Mouse (Mus musculus) CD4-positive naive resting alpha-beta T cell, adult 76 days (primary cell): ENCODE measurements around the gene Panx2. TPM values are rescaled to one million over a fixed set of nuclear protein-coding genes. Genes with fewer than 3 reads are reported as not detected.

ENCODE experiments used
- total RNA-seq: library from RNA; stranded (reverse); gene quantifications from one replicate; pipeline ENCODE4 v1.2.4, GENCODE M21; 2023

Panx2 gene
- total RNA-seq: not detected

GRCm38 (mm10) chr15:89059161-89059931 is at the start of gene Panx2:
Gene Panx2 (plus strand): TSS chr15:89059734.

GRCm38 (mm10) chr15:89074613-89075477 is 15.3 kb downstream of the Panx2 start, which contains the start of gene Trabd:
Gene Trabd (plus strand): TSS chr15:89075124.

GRCm38 (mm10) chr15:89088607-89089247 is 29.2 kb downstream of the Panx2 start, which contains the start of gene Selenoo:
Gene Selenoo (plus strand): TSS chr15:89089084.

GRCm38 (mm10) chr15:89122649-89123366 is 63.3 kb downstream of the Panx2 start, which contains the start of gene Tubgcp6:
Gene Tubgcp6 (minus strand): TSS chr15:89123112.

Other genes starting within 250 kb of the Panx2 start
- 13.0 TPM for gene Alg12, start 240.4 kb upstream of the Panx2 start, total RNA-seq
- gene Creld2, start 240.1 kb upstream of the Panx2 start, total RNA-seq: 22.7 TPM
- gene Pim3, start 197.5 kb upstream of the Panx2 start, total RNA-seq: 83.8 TPM
- gene Ttll8, start 105.3 kb upstream of the Panx2 start, total RNA-seq: not detected
- gene Mlc1, start 80.7 kb upstream of the Panx2 start, total RNA-seq: not detected
- gene Mov10l1, start 76.8 kb upstream of the Panx2 start, total RNA-seq: not detected
- 38.6 TPM for gene Trabd, start 15.4 kb downstream of the Panx2 start, total RNA-seq
- gene Selenoo, start 29.4 kb downstream of the Panx2 start, total RNA-seq: 23.0 TPM
- gene Tubgcp6, start 63.4 kb downstream of the Panx2 start, total RNA-seq: 36.6 TPM
- gene Hdac10, start 69.0 kb downstream of the Panx2 start, total RNA-seq: 25.4 TPM
- gene Mapk12, start 81.0 kb downstream of the Panx2 start, total RNA-seq: 3.9 TPM
- gene Mapk11, start 89.9 kb downstream of the Panx2 start, total RNA-seq: 26.2 TPM
- 2.8 TPM for gene Plxnb2, start 121.1 kb downstream of the Panx2 start, total RNA-seq
- 21.9 TPM for gene Dennd6b, start 136.8 kb downstream of the Panx2 start, total RNA-seq
- 52.2 TPM for gene Ppp6r2, start 151.8 kb downstream of the Panx2 start, total RNA-seq